Mouse (Mus musculus) limb, embryonic 14.5 days (tissue): ENCODE measurements around the gene Chrnb2. TPM values are rescaled to one million over a fixed set of nuclear protein-coding genes. Genes with fewer than 3 reads are reported as not detected.

Source experiments
- ATAC-seq: fragments of 200-750 bp; cut with Nextera tagmentation; 2 replicates; pipeline ENCODE4 v1.8.0; 2017; ENCODE audit warnings: low read depth, moderate number of reproducible peaks, moderate TSS enrichment; ENCODE audit not compliant: low FRiP score
- DNase-seq: peaks from one replicate; pipeline ENCODE4 v3.0.0-alpha.2; 2015; ENCODE audit warnings: low spot score
- H3K27ac ChIP-seq: fragments of 300-500 bp; sonication (generic); replicated peaks from 2 replicates; pipeline ENCODE4 v1.5.1; 2014; ENCODE audit warnings: low read depth, mild to moderate bottlenecking, low read length, moderate library complexity, mixed read lengths
- H3K27me3 ChIP-seq: fragments of 300-500 bp; sonication (generic); 2 replicates; pipeline ENCODE4 v1.6.1; 2014; ENCODE audit warnings: low read length, mixed read lengths; ENCODE audit not compliant: control insufficient read depth, insufficient read depth
- H3K36me3 ChIP-seq: fragments of 300-500 bp; sonication (generic); 2 replicates; pipeline ENCODE4 v1.6.1; 2014; ENCODE audit warnings: mild to moderate bottlenecking, low read length, moderate library complexity, mixed read lengths; ENCODE audit not compliant: control insufficient read depth, insufficient read depth
- H3K4me1 ChIP-seq: fragments of 300-500 bp; sonication (generic); 2 replicates; pipeline ENCODE4 v1.6.1; 2014; ENCODE audit warnings: antibody characterized with exemption, low read length, mixed read lengths; ENCODE audit not compliant: control insufficient read depth, insufficient read depth
- H3K4me2 ChIP-seq: fragments of 300-500 bp; sonication (generic); replicated peaks from 2 replicates; pipeline ENCODE4 v1.6.1; 2014; ENCODE audit warnings: low read depth, mild to moderate bottlenecking, low read length, moderate library complexity; ENCODE audit not compliant: severe bottlenecking
- H3K4me3 ChIP-seq: fragments of 300-500 bp; sonication (generic); replicated peaks from 2 replicates; pipeline ENCODE4 v1.5.1; 2014; ENCODE audit warnings: low read length
- H3K9ac ChIP-seq: fragments of 300-500 bp; sonication (generic); 2 replicates; pipeline ENCODE4 v1.6.1; 2014; ENCODE audit warnings: mild to moderate bottlenecking, low read depth, low read length, moderate library complexity; ENCODE audit not compliant: severe bottlenecking
- H3K9me3 ChIP-seq: fragments of 300-500 bp; sonication (generic); 2 replicates; pipeline ENCODE4 v1.6.1; 2016; ENCODE audit warnings: low read length; ENCODE audit not compliant: control insufficient read depth
- POLR2A ChIP-seq: fragments of 200-500 bp; IDR thresholded peaks from 2 replicates; pipeline ENCODE4 v1.8.0; 2012; ENCODE audit warnings: inconsistent platforms, mild to moderate bottlenecking, moderate library complexity, borderline replicate concordance; ENCODE audit not compliant: insufficient read depth, insufficient read length; ENCODE audit errors: extremely low read depth
- WGBS: fragments of 180-500 bp; shearing (Covaris S2); extraction: QIAGEN DNeasy Blood & Tissue Kit; methylation state at CpG from one replicate; pipeline ENCODE4 v1.1.7; 2014; 5-methylcytosine and 5-hydroxymethylcytosine counted together
- polyA plus RNA-seq, 2 experiments: library from polyadenylated mRNA; depleted of rRNA in 1 of 2; stranded (reverse) in 1 of 2; unstranded in 1 of 2; fragments of >200 nt; fragmentation: Nextera tagmentation in 1 of 2; extraction: Ambion mirVana in 1 of 2; gene quantifications; 2 replicates each; pipeline versions ENCODE4 v1.2.1 to v1.2.3; 2012 to 2014

The Chrnb2 gene
- polyA plus RNA-seq, 2 experiments, result 0.37 to 0.43 TPM

DNA sequence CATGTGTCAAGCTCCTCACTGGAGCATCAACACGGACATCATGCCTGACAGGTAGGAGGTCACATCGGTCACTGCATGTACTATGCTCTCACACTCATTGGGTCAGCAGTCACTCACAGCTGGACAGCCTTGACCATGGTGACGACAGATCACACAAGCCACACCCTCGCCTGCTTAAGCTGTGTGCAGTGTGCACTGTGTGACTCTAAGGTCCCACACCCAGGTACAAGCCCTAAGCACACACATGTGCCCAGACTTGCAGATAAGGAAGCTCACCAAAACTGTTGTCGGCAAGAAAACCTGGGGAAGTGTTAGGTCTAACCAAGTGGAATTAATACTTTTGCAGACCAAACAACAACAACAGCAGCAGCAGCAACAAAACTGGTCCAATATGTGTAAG, 43.4 kb upstream of the Chrnb2 start:
- no peak for ATAC-seq
- DNase-seq, result no peak

DNA sequence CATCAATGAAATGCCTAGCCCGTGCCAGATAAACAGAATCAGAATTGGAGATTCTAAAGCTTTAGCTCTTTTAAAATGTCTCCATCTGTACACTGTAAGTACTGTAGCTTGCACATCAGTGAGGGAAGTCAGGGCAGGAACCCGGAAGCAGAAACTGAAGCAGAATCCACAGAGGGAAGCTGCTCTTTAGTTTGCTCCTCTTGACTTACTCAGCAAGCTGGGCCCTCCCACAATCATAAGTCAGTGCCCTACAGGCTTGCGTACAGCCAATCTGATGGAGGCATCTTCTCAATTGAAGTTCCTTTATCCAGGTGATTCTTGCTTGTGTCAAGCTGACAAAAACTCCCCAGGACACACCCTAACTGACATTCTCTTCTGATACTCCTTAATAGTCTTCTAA, 42.7 kb upstream of the Chrnb2 start:
- Histone ChIP-seq H3K4me2 (no peak overlapping the region), H3K27me3 (no peaks in the 10 kb centered on the region), H3K27ac (no peak overlapping the region), H3K4me1 (no peaks in the 10 kb centered on the region), H3K4me3 (no peak overlapping the region), H3K9me3 (no peaks in the 10 kb centered on the region), H3K36me3 (no peaks in the 10 kb centered on the region), H3K9ac (no peak overlapping the region)
- no peak for TF ChIP-seq POLR2A
- DNase-seq, result no peak
- ATAC-seq, result no peak
- 92% methylated on average over 3 of the region's 3 CpGs for WGBS

More for the DNA sequence above, 43.4 kb upstream of the Chrnb2 start:
- H3K4me3 ChIP-seq, result no peak overlapping the region
- H3K9ac ChIP-seq, result no peak overlapping the region
- no peaks in the 10 kb centered on the region for H3K4me1 ChIP-seq
- no peaks in the 10 kb centered on the region for H3K27me3 ChIP-seq
- no peak overlapping the region for H3K4me2 ChIP-seq
- H3K36me3 ChIP-seq, result no peaks in the 10 kb centered on the region
- WGBS, result 73% methylated on average over 5 of the region's 5 CpGs
- no peak for TF ChIP-seq POLR2A
- no peaks in the 10 kb centered on the region for H3K9me3 ChIP-seq
- H3K27ac ChIP-seq, result no peak overlapping the region

DNA sequence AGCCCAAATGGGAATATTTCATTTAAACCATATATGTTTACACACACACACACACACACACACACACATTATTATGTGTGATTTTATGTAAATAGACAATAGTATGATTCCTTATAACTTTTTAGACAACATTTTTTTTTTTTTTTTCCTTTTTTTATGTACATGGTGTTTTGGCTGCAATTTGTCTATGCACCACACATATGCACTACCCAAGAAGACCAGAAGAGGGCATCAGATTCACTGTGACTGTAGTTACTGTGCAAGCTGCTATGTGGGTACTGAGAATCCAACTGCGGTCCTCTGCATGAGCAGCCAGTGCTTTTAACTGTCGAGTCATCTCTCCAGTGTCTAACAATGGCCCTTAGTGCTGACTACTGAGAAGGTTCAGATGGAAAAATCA, 42.3 kb upstream of the Chrnb2 start:
- ATAC-seq (no peak), DNase-seq (no peak)
- H3K36me3 ChIP-seq, result no peaks in the 10 kb centered on the region
- no peaks in the 10 kb centered on the region for H3K27me3 ChIP-seq
- no peak overlapping the region for H3K4me2 ChIP-seq
- no peak overlapping the region for H3K27ac ChIP-seq
- TF ChIP-seq POLR2A, result no peak
- H3K4me3 ChIP-seq, result no peak overlapping the region
- no peaks in the 10 kb centered on the region for H3K9me3 ChIP-seq
- no peak overlapping the region for H3K9ac ChIP-seq
- no peaks in the 10 kb centered on the region for H3K4me1 ChIP-seq
- 90% methylated on average over 2 of the region's 2 CpGs for WGBS

DNA sequence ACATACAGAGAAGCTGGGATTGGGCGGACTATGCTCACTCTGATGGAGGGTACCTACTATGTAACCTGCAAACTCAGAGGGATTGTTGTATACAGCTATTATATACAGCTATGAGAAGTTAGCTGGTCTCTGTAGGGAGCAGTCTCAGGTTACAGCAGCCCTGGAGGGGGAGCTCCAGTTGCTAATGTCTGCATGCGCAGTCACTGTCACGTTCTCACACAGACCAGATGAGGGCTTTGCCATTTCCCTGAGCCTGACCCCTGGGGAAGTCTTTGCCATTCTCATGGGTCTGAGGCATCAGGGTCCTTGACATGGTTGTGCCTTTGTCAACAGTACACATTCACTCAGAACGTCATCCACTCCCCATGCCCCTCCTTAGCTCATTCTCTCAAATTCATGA, 40.7 kb upstream of the Chrnb2 start:
- H3K36me3 ChIP-seq, result no peaks in the 10 kb centered on the region
- DNase-seq, result no peak
- no peaks in the 10 kb centered on the region for H3K4me1 ChIP-seq
- ATAC-seq, result no peak
- H3K9me3 ChIP-seq, result no peaks in the 10 kb centered on the region
- WGBS, result 60% methylated on average over 4 of the region's 4 CpGs
- no peak overlapping the region for H3K9ac ChIP-seq
- no peak overlapping the region for H3K27ac ChIP-seq
- no peak overlapping the region for H3K4me3 ChIP-seq
- no peaks in the 10 kb centered on the region for H3K27me3 ChIP-seq
- no peak overlapping the region for H3K4me2 ChIP-seq
- no peak for TF ChIP-seq POLR2A

DNA sequence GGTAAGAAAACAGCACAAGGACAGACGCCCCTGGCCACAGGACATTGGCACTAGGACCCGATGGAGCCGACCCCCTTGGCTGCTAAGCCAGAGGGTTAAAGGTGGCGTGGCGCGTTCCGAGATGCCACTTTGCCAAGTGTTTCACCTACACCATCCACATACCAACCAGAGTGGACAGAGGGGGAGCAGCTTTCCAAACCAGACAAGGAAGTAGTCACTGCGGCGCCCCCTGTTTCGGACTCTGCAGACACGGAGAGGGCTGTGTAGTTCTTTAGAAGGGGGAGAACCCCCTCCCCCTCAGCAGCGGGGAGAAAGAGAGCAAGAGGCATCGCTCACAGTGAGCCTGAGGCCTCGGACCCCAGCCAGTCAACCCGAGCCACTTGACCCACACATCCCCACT, 38.4 kb upstream of the Chrnb2 start:
- Histone ChIP-seq H3K4me3 (no peak overlapping the region), H3K9me3 (no peaks in the 10 kb centered on the region), H3K9ac (no peak overlapping the region), H3K27ac (no peak overlapping the region), H3K27me3 (no peaks in the 10 kb centered on the region), H3K4me1 (no peaks in the 10 kb centered on the region), H3K4me2 (no peak overlapping the region), H3K36me3 (no peaks in the 10 kb centered on the region)
- DNase-seq (no peak), ATAC-seq (no peak)
- 79% methylated on average over 15 of the region's 15 CpGs for WGBS
- no peak for TF ChIP-seq POLR2A

DNA sequence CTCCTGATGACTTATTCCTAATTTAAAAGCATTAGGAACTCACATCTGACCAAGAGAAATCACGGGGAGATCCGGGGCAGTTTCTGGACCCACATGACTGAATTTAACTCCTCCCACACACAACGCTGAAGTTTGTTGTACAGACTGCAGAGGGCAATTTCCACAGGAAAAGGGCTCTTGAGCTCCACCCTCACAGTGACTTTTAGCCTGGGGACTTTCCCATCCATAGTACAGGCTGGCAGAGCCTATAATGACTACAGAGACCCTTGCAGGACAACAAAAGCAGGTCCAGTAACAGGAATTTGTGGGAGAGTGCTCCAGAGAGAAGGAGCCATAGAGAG, 37.0 kb upstream of the Chrnb2 start:
- WGBS, result 18% methylated on average over 3 of the region's 3 CpGs
- Histone ChIP-seq H3K36me3 (no peaks in the 10 kb centered on the region), H3K9ac (no peak overlapping the region), H3K27ac (no peak overlapping the region), H3K9me3 (no peaks in the 10 kb centered on the region), H3K4me1 (no peaks in the 10 kb centered on the region), H3K4me3 (no peak overlapping the region), H3K4me2 (no peak overlapping the region), H3K27me3 (no peaks in the 10 kb centered on the region)
- DNase-seq (no peak), ATAC-seq (no peak)
- no peak for TF ChIP-seq POLR2A
